Mouse (Mus musculus): ENCODE results near the gene Dgkq.
"Not testable (repeated sequence)": the region's sequence is repeated elsewhere in the genome, so short reads cannot be mapped to it uniquely, and the experiment has no call there.

Gene Dgkq

GRCm38 (mm10) chr5:108655381-108655780 is 14.1 kb downstream of the Dgkq start:
- no peak for DNase-seq (ENCODE audit: low spot score in 2 of 2)

DNA sequence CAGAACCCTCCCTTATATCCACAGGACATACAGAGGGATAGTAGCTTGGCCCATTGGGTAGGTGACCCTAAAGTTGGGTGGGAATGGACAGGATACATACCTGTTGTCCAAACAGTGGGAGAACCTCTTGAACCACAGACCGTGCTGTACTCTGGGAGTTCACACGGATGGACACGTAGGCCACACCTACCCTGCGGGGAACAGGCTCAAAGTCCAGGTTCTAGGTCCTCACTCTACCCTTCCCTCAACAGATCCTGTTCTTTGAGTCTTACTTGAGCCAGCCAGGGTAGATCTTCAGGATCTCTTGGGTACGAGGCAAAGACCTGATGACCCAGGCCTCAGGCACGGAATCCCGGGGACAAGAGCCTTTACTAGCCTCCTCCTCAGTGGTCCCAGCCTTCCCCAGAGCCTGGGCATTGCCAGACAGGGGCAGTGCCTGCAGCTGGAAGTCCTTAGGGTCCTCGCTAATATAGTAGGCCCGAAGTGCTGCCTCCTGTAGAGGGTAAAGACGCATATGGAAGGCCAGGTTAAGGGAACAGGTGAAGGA is 15.0 kb downstream of the Dgkq start:
- no peak for DNase-seq (ENCODE audit: low spot score in 2 of 2)

DNA sequence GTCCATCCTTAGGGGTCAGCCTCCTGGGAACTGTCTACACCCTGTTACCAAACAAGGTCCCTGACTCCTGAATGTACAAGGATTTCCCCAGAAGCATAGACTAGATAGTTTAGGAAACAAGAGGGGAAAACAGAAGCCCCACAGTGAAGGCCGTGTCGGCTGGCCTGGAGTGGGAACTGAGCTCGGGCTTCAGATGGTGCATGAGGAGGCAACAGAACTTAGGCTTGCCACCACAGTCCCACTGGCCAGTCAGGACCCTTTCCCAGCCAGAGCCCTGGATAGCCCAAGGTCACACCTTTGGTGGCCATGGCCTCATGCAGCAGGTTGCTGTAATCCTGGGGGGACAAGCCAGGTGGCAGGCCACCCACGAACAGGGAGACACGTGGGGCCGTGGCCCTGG is 16.1 kb downstream of the Dgkq start:
- DNase-seq (ENCODE audit: low spot score in 2 of 2) = no peak

- DNase-seq (ENCODE audit: low spot score in 2 of 2) = peak; percentile 40 to 74
Observed at GRCm38 (mm10) chr5:108651823-108652222, 17.6 kb downstream of the Dgkq start.

DNA sequence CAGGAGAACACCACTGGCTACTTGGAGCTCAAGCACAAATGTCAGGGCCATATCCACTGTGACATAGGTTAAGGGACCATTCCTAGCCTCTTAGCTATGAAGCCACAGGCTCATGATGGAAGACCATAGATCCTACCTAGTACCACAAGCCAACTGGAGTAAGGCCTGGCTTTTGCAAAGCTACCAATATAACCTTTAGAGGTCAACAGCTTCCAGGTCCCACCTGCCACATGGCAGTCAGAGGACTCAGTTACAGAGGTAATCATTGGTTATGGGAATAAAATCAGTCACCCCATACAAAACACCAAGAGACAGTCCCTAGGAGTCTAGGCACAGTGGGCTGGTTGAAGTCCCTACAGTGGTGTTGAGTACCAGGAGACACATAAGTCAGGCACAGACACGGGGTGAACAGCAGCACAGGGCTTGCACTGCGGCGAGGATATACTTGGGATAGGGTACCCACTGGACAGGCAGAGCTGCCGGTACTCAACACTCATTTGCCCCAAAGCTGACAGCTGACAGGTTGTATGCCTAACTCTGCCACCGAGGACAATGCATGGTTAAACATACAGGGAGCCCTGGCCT is 18.2 kb downstream of the Dgkq start:
- DNase-seq (ENCODE audit: low spot score in 2 of 2) = no peak

- DNase-seq (ENCODE audit: low spot score in 2 of 2) = no peak
Observed at GRCm38 (mm10) chr5:108650341-108650740, 19.1 kb downstream of the Dgkq start.

GRCm38 (mm10) chr5:108648937-108649576 is 20.4 kb downstream of the Dgkq start:
- DNase-seq (ENCODE audit: low spot score in 2 of 2) = no peak

- DNase-seq (ENCODE audit: low spot score in 2 of 2) = no peak
Observed at GRCm38 (mm10) chr5:108647820-108648465, 21.5 kb downstream of the Dgkq start.

DNA sequence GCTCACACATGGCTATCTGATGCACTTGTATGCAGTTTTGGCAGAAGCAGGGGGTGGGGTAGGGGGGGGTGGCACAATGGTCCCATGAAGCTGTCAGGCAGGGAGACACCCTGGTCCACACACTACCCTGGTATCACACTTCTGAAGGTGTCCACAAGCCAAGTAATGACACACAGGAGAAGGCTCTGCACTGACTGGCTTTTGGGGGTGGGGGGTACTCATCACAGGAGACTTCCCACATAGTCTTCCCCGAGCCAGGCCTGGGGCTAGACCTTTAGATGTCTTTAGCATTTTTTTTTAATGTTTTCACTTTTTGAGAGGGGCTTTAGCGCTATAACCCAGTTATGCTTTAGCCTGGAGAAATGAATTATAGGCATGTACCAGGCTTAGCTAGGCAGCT is 22.2 kb downstream of the Dgkq start:
- no peak for DNase-seq (ENCODE audit: low spot score in 2 of 2)

- no peak for DNase-seq (ENCODE audit: low spot score in 2 of 2)
Observed at GRCm38 (mm10) chr5:108646343-108646660, 23.2 kb downstream of the Dgkq start.

DNA sequence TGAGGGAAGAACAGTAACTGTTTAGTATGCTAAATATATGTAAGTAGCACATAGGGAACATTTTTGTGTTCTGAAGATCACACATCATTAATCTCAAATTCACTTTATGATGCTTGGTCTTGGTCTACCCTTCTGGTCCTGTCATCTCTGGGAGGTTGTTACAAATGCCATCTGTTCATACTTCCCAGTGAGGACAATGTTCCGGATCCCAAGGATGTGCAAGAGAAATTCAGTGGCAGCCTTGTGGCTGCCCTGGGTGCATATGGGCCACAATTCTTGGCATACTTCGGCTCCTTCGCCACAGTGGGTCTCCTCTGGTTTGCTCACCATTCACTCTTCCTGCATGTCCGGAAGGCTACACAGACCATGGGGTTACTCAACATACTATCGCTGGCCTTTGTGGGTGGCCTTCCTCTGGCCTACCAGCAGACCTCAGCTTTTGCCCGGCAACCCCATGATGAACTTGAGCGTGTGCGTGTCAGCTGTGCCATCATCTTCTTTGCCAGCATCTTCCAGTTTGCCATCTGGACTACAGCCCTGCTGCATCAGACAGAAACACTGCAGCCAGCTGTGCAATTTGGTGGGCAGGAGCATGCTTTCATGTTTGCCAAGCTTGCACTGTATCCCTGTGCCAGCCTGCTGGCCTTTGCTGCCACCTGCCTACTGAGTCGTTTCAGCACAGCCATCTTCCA is 23.7 kb downstream of the Dgkq start:
- no peak for DNase-seq (ENCODE audit: low spot score in 2 of 2)

GRCm38 (mm10) chr5:108643674-108644073 is 25.8 kb downstream of the Dgkq start:
- no peak for DNase-seq (ENCODE audit: low spot score in 2 of 2)

GRCm38 (mm10) chr5:108636172-108636571 is 33.3 kb downstream of the Dgkq start:
- no peak for DNase-seq (ENCODE audit: low spot score in 2 of 2)

DNA sequence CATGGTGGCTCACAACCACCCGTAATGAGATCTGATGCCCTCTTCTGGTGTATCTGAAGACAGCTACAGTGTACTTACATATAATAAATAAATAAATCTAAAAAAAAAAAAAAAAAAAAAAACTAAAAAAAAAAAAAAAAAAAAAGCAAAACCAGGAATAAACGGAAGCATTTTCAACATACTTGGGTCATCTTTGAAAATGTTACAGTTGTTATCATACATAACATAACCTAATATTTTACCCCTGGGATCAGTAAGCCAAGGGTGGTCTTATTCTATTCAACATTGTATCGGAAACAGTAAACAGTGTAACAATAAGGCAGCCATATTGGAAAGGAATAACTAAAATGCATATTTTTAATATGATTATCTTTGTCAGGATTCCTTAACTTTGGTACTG is 35.4 kb downstream of the Dgkq start:
- DNase-seq (ENCODE audit: low spot score in 2 of 2) = not testable (repeated sequence)

DNA sequence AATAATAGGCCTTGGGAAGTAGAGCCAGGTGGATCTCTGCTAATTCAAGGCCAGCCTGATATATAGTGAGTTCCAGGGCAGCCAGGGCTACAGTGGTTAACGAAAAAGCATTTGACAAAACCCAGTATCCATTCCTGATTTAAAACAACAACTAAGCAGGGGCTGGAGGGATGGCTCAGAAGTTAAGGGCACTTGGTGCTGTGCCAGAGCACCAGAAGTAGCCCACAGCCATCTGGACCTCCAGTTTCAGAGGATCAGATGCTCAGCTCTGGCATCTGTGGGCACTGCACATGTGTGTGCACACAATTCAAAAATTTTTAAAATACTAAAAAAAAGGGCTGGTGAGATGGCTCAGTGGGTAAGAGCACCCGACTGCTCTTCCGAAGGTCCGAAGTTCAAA is 35.8 kb downstream of the Dgkq start:
- DNase-seq (ENCODE audit: low spot score in 2 of 2) = no peak

DNA sequence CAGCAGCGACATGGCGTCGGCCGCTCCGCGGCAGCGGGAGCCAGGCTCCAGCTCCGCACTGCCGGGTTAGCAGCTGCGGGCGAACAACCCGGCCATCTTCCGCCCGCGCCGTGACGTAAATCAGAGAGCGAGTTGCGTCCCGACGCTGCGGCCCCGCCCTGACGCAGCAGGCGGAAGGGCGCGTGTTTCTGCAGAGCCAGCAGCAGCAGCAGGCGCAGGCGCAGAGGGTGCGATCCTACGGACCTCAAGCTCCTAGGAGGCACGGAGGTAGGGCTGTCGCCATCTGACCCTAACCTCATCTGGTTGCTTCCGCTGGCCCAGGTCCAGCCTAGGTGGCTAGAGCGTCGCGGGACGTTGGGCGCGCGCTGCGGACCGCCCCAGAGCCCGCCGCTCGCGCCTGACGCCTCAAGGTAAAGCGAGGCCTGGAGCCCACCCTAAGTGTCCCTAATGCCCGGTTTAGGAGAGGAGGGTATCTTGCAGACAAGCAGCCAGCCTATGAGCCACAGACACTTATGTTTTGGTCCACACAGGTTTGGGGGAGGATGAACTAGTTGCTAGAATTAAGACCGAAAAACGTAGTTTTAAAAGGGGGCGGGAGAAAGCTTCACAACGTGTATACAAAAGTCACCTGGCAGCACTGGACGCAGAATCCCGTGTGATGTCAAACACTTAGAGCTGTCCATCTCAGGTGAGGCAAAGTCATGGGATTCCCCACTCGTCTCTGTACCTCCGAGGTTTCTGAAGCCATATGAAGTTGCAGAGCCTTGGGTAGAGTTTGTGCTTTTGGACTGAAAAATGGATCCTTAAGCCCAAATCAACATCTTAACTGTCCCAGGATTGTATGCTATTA is 39.6 kb downstream of the Dgkq start, which contains the start of the genes Gak and Tmem175:
TSS of gene Gak (minus strand) at position 122 of the 850 bp plus-strand sequence.
TSS of gene Tmem175 (plus strand) at position 137 of the 850 bp plus-strand sequence.
- DNase-seq (ENCODE audit: low spot score in 2 of 2) = peak; percentile 86 to 91

DNA sequence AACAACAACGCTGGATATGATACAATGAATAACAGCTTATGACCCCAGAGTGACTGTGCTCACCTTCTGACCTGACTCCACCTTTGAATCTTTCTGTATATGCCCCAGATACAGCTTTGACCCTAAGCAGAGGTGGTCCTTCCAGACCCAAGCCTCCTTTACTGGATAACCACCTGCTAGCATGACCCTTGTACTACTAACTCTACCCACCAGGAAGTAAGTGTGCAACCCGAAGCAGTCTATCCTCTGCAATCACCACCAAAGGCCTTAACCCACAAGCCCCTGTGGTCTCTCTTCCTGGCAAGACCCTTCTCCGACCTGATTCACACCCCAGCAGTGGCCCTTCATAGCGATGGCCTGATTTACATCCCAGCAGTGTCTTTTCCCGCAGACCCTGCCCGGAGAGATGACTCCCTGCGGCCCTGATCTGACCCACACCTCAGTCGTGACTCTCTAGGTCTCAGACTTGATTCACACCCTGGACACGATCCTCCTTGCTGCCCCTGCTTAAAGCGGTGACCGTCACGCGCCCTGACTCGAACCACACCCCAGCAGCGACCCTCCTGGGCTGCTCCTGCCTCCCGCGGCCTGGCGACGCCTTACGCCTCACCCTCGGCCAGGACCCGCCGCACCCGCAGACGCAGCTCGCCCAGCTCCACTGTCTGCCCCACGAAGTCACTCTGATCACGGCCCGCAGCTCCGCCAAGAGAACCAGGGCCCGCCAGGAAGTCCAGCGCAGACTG is 40.4 kb downstream of the Dgkq start:
- DNase-seq (ENCODE audit: low spot score in 2 of 2) = peak in 1 of 2 experiments; percentile 12

- DNase-seq (ENCODE audit: low spot score in 2 of 2) = no peak
Observed at GRCm38 (mm10) chr5:108626050-108626660, 43.3 kb downstream of the Dgkq start.

GRCm38 (mm10) chr5:108621870-108622269 is 47.6 kb downstream of the Dgkq start:
- no peak for DNase-seq (ENCODE audit: low spot score in 2 of 2)

DNA sequence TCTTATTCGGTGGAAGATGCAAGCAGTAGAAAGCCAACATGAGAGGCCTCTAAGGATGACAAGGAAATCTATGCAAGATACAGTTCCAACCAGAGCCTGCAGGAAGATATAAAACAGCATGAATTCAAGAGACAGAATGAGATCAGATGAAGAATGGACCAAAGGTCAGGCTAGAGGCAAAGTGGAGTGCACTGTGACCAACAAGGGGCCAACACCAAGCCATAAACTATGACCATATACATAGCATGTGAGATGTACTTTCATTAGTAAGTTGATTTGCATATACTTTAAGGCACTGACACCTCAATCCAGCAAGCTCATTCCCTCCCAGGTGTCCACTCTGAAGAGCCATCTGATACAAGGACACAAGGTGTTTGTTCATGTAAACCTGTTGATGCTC is 59.0 kb downstream of the Dgkq start:
- DNase-seq (ENCODE audit: low spot score in 2 of 2) = no peak

Data from thymus, postnatal 10 days (tissue).